Mouse (Mus musculus) right cerebral cortex, postnatal 25 days (tissue): ENCODE data around the gene Eif2b4.
"Not testable (repeated sequence)": the region's sequence is repeated elsewhere in the genome, so short reads cannot be mapped to it uniquely, and the experiment has no call there.

Source experiments
- DNase-seq: peaks from one replicate; pipeline ENCODE4 v3.0.0; 2022

Gene Eif2b4

GRCm38 (mm10) chr5:31192939-31193630 lies at the start of gene Eif2b4, which contains the start of gene Snx17:
Eif2b4 (minus strand) TSS chr5:31193430.
Snx17 (plus strand) TSS chr5:31193227.
- DNase-seq: peak; percentile 100

GRCm38 (mm10) chr5:31242191-31242590 lies 49.0 kb upstream of the Eif2b4 start:
- DNase-seq: no peak

GRCm38 (mm10) chr5:31241522-31242034 lies 48.3 kb upstream of the Eif2b4 start:
- no peak for DNase-seq

DNA sequence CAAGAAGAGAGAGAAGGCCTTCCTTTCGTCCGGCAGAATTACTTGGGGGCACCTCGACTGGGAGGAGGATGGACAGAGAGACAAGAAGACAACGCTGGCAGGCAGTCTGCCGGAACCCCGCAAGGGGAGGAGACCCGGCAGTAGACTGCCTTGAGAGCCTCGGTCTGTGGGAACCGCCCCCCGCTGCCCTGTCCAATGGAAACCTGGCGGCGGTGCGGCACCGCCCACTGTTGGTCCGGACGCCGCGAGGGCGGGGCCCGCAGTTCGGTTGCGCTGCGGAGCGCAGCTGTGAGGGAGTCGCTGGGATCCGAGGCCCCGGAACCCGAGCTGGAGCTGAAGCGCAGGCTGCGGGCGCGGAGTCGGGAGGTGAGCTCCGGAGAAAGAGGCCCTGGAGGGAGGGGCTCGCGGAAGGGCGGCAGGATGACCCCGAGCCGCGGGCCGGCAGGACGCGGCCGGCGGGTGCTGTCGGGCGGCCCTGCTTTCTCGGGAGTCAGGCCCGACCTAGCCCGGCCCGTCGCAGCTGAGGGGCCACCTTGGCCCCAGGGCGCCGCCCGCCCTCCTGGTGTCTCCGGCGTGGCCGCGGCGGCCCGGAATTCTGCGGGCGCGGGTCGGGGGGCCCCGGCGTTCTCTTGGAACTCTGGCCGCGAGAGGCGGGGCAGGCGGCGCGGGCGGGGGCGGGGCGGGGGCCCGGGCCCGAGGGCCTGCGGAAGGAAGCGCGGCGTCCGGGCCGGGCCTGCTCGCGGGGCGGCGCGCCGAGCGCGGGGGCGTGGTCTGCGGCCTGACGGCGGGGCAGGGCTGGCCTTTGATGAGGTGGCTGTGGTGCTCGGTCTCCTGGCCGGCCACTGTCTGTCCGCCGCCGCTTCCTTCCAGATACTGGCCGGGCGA lies 47.6 kb upstream of the Eif2b4 start, which contains the start of the genes Nrbp1 and Gm9970:
Nrbp1 (plus strand) TSS at position 228 of the 885 bp plus-strand sequence.
Gm9970 (minus strand) TSS at position 596 of the 885 bp plus-strand sequence.
- peak; percentile 96 for DNase-seq

- no peak for DNase-seq
Measured at GRCm38 (mm10) chr5:31226641-31227040, 33.4 kb upstream of the Eif2b4 start.

DNA sequence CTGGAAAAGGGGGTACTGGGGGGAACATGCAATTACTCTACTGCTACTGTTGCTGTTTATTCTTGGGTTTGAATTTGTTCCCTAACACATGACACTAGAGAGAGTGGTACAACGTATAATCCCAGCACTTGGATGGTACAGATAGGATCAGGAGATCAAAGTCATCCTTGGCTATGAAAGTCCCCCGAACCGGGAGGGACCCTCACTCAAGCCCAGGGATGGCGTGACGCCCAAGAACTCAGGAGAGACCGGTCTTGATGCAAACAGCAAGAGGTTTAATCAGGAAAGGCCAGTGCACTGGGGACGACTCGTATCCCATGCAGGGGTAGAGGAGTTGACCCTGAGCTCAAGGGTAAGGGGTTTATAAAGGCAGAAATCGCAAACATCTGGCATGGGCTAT lies 29.5 kb upstream of the Eif2b4 start:
- no peak for DNase-seq

- DNase-seq: peak; percentile 12
Measured at GRCm38 (mm10) chr5:31221304-31221945, 28.2 kb upstream of the Eif2b4 start.

GRCm38 (mm10) chr5:31220448-31221303 lies 27.4 kb upstream of the Eif2b4 start, which contains the start of gene Ppm1g:
Ppm1g (minus strand) TSS chr5:31220687.
- DNase-seq: peak; percentile 97

GRCm38 (mm10) chr5:31219911-31220447 lies 26.7 kb upstream of the Eif2b4 start:
- DNase-seq: peak; percentile 55

DNA sequence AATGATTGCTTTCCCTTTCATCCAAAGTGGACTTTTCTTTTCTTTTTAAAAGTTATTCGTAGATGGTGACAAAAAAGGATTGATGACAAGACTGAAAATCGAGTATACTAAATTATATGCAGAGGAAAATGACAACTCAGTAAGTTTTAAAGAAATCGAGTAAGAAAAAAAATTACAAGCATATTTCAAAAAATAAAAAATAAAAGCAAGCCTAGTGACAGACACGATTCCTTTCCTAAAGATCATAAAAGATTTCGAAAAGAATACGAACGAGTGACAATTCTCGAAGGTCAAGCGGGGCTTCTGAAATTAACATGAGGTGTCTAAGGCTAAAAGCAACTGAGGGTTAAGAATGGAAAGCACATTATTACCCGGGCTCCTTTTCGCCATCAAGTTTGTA lies 26.2 kb upstream of the Eif2b4 start:
- DNase-seq: no peak

GRCm38 (mm10) chr5:31219070-31219469 lies 25.8 kb upstream of the Eif2b4 start:
- no peak for DNase-seq

GRCm38 (mm10) chr5:31218294-31218693 lies 25.1 kb upstream of the Eif2b4 start:
- no peak for DNase-seq

DNA sequence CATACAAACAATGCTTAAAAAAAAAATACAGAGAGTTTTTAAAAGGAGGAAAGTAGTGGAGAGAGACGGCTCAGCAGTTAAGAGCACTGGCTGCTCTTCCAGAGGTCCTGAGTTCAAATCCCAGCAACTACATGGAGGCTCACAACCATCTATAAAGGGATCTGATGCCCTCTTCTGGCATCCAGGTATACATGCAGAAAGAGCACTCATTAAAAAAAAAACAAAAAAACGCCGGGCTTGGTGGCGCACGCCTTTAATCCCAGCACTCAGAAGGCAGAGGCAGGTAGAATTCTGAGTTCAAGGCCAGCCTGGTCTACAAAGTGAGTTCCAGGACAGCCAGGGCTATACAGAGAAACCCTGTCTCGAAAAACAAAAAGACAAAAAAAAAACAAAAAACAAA lies 23.3 kb upstream of the Eif2b4 start:
- not testable (repeated sequence) for DNase-seq

DNA sequence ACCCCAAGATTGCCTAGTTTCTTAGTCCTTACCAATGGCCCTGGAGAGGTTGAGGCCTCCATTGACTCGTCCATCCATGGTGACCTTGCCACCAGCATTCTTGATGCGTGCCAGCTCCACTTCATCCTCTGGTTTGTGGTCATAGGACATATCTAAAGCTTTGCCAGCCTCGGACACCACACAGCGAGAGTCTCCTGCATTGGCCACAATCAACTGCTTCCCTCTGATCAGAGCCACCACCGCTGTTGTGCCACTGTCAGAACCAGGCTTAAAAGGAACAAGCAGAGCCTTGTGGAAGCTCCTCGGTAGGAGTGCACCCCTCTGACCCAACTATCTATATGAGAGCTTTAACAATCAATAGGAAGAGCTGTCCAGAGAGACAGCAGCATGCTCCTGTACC lies 11.2 kb upstream of the Eif2b4 start:
- DNase-seq: no peak

GRCm38 (mm10) chr5:31203866-31204265 lies 10.6 kb upstream of the Eif2b4 start:
- no peak for DNase-seq

GRCm38 (mm10) chr5:31202933-31203332 lies 9.7 kb upstream of the Eif2b4 start:
- DNase-seq: no peak

- DNase-seq: peak; percentile 97
Measured at GRCm38 (mm10) chr5:31201742-31202590, 8.7 kb upstream of the Eif2b4 start, which contains the start of gene Zfp513. Zfp513 (minus strand) TSS chr5:31202303.

GRCm38 (mm10) chr5:31201042-31201741 lies 8.0 kb upstream of the Eif2b4 start:
- DNase-seq: no peak

DNA sequence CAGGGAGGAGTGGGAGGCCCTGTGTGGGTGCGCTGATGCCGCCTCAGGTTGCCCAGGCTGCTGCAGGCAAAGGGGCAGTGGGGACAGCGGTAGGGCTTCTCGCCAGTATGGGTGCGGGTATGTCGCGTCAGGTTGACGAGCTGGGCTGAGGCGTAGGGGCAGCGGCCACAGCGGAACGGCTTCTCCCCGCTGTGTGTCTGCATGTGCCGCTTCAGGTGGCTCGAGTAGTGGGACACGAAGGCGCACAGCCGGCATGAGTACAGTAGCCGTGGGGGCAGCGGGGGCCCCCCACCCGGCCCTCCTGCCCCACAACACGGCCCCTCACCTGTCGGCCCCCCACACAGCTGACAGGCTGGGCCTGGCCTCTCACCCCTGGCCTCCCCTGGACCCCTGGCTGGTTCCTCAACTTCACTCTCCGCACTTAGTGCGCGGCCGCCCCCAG lies 7.1 kb upstream of the Eif2b4 start:
- DNase-seq: no peak

DNA sequence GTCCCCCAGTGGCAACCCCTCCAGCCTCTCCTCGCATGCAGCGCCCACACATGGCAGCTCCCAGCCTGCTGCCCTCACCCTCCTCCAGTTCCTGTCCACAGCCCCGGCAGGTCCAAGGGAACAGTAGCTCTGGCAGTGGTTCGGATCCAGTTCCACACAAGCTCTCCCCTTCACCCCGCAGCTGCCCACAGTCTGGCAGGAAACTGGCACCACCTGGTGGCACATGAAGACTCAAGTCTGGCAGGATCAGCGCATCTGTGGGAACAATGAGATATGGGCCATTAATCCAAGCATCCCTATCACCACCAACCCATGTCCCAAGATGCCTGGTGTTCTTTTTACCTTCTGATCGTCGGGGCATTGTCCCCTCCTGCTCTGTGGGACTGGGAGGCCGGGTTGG lies 6.7 kb upstream of the Eif2b4 start:
- no peak for DNase-seq
